Mouse (Mus musculus) lung, postnatal 10 days (tissue): ENCODE measurements around the gene Magi2.

ENCODE experiments used
- DNase-seq: peaks from one replicate; pipeline ENCODE4 v3.0.0; 2021

The Magi2 gene

DNA sequence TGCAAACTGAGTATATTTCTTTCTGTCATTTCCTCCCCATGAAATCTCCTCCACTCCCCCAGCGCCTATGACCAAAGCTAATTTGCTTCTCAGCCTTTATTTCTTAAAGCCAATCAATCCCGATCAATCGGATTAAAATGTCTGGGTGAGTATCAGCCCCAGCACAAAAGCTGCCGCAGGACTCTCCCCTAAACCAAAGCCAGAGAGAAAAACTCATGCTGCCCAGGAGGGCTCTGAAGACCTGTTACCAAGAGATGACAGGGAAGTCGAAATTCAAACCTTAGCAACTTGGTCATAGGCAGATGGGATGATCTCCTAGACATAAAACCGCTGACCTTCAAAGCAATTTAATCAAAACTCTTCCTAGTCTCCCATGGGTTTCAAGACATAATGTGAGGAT, 754.7 kb downstream of the Magi2 start:
- no peak for DNase-seq

DNA sequence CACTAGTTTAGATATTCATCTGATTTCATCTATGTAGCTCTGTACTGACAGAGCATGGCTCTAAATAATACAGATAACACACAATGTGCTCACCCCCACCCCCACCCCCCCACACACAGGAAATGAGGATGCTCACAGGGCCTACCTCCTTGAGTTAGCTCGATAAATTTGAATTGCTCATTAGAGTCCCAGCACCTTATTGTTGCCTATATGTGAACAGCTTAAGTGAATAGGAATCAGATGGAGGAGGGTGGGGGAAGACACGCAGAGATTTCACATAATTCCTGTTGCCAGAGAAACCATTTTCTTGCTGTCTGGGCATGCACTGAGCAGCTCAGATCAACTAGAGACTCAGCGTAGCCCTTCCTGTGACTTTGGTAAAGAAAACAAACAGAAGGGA, 755.2 kb downstream of the Magi2 start:
- DNase-seq, result no peak

- DNase-seq, result no peak
Observed at GRCm38 (mm10) chr5:19999486-19999885, 772.6 kb downstream of the Magi2 start.

- DNase-seq, result no peak
Observed at GRCm38 (mm10) chr5:19999912-20000311, 773.1 kb downstream of the Magi2 start.

DNA sequence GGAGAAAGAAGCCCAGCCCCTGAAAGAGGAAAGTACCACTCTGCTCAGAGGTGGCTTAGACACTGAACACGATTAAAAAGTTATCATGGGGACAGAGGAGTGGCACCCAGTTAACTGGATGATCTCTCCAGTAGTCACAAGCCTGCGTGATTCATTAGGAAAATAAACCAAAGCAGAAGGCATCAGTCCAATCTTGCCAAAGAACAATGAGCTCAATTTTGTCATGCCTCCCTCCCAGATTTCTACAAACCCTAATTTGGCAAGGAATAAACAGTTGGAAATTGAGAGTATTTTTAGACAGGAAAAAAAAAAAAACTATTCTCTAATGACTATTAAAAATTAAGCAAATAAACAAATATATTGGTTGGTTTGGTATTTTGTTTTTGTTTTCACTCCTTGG, 779.8 kb downstream of the Magi2 start:
- no peak for DNase-seq

DNA sequence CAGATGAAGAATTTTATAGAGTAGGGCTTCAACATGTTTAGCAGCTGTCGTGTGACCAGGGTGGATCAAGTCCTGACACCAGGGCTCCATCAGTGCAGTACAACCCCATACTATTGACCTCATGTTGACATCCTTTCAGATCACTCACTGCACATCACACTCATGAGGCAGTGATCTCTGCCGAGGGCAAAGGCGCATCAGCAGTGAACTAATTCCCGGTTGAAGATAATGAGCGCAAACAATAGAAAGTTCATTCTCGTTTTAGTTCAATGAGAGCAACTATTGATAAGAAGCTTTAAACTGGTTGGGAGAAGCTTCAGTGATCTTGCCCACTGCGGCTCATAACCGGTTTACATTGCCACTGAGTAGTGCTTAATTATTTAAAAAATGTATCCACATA, 780.4 kb downstream of the Magi2 start:
- DNase-seq, result no peak

GRCm38 (mm10) chr5:20010210-20010609, 783.4 kb downstream of the Magi2 start:
- no peak for DNase-seq

GRCm38 (mm10) chr5:20018063-20018462, 791.2 kb downstream of the Magi2 start:
- no peak for DNase-seq

GRCm38 (mm10) chr5:20046649-20047048, 819.8 kb downstream of the Magi2 start:
- DNase-seq, result no peak

DNA sequence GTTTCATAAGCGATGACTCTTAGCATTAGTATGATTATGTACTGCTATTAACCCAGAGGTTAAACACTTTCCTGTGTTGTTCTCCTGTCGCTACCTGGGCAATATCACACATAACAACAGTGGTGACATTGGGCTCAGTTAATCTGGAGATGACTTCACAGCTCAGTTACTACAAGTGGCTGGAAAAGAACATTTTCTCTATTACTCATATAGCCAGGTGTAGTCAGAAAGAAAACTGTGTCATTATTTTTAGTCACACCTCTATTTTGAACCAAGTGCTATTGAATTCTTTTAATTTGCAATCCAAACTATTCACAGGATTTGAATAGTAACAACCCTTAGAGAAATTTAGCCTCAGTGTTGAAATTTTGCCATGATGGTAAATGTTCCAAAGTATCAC, 821.5 kb downstream of the Magi2 start:
- no peak for DNase-seq

DNA sequence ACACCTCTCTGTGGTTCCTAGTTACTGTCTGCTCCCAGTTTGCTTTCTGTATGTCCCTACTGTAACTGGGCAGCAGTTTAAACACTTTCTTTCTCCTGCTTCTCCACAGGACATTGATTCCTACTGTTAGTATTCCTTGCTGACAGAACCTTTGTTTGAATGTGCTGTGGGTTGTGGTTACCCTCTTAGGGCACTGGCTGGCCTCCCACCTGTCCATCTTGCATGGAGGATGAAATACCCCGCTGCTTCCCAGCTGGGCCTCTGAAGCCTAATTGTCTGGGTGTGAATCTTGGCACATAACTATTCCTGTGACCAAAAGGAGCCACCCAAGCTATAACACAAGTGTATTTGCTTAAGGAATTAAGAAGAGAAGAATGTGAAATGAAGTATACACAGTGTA, 823.4 kb downstream of the Magi2 start:
- DNase-seq, result no peak

DNA sequence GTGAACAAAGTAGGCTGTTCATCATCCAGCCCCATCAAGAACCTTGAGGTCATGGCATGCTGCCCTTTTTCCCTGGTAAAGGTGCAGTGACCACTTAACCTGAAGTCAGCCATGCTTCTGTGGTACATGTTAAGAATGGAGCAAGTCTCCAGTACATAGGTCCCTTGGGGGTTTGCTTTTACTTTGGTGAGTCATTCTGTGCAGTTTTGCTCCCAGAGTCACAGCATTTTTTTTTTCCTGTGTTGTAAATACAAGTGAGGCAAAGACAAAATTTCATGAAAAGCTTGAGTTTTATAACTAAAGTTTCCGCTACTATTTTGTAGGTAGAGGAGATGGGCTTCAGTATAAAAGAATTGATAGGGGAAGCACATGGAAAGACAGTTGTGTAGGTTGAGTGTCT, 828.2 kb downstream of the Magi2 start:
- DNase-seq, result no peak

- DNase-seq, result no peak
Observed at GRCm38 (mm10) chr5:20056074-20056842, 829.4 kb downstream of the Magi2 start.

DNA sequence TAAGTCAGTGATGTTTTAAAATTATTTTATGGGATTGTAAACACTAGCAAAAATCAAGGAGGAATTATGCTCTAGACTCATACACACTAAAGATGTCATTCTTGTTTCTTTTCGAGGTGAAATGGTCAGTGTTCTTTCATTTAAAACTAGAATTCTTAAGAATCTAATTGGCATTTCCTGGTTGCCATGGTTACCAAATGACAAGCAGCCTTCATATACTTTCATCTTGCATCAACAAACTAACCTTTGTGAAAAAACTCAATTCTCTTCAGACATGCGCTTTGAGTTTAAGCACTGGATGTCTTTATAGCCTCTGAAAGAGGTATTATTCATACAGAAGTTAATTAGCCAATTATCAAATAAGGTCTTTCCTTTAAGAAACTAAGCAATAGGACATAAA, 830.0 kb downstream of the Magi2 start:
- DNase-seq, result no peak

GRCm38 (mm10) chr5:20062011-20062410, 835.2 kb downstream of the Magi2 start:
- DNase-seq, result no peak

DNA sequence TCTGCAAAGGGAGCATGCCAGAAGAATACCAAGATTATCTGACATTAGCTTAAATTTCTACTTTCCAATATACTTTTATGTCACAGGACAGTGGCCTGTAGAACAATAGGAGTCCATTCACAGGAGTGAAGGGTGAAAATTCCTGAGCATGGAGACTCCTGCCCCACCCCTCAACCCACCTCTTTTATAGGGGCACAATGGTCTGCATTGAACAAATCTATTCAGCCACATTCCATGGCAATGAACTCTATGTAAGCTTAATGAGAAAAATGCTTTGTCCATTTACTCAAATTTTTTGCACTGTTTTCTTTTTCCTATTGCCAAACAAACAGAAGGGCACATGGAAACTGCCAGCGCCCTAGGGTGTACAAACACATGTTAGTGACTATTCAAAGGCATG, 838.2 kb downstream of the Magi2 start:
- DNase-seq, result no peak

DNA sequence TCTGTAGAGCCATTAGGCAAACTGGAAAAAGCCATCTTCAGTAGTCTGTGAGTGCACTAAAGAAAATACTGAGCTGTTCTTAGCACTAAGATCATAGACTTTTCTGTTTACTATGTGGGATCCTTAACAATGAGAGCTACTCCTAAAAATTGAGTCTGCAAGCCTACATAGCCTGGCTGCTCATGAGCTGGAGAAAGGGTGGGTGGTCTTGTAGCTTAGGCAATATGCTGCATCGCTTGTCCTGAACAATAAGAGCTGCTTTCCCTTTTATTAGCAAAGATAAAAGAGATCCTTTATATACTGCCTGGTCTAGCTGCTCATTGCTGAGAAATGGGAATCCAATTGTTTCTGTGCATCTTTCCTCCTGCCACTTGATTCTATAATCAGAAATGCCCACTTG, 841.7 kb downstream of the Magi2 start:
- DNase-seq, result no peak

DNA sequence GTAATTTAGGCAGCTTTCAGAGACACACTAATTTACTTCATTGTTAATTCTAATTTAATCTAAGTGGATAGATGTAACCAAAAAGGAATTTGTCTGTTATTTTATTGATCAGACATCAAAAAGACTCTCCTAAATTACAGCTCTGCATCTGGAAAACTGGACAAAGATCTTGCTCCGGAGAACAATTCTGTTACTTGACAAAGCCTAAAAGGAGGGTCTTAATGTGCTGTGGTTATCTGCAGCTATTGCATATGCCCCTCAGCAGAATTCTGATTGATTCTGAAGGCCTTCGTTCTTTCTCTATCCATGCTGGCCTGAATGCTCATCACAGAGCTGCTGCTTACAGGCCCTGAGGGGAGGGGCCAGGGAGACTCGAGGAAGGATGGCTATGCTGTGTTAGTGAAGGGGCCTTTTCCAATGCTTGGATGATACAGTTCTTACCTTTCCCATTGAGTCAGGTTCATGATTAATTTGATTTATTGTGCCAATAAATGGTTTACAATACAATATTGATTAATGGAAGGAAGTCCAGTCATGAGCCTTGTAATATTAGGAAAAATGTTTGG, 842.2 kb downstream of the Magi2 start:
- DNase-seq, result no peak

GRCm38 (mm10) chr5:20074101-20074500, 847.3 kb downstream of the Magi2 start:
- DNase-seq, result no peak

DNA sequence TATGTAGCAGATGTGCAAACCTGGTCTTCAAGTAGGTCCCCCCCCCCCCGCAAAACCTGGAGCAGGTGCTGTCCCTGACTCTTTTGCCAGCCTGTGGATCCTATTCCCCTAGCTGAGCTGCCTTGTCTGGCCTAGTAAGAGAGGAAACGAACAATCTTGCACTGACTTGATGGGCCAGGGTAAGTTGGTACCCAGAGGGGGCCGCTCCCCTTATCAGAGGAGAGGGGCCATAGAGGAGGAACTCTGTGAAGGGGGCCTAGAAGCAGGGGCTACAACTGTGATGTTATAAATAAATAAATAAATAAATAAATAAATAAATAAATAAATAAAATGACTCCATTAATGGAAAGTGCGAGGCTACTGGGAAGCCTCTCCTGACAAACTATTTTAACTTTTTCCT, 848.0 kb downstream of the Magi2 start:
- DNase-seq, result no peak

- DNase-seq, result no peak
Observed at GRCm38 (mm10) chr5:20078931-20079330, 852.1 kb downstream of the Magi2 start.

GRCm38 (mm10) chr5:20080605-20081309, 853.9 kb downstream of the Magi2 start:
- no peak for DNase-seq

- DNase-seq, result no peak
Observed at GRCm38 (mm10) chr5:20082368-20082767, 855.5 kb downstream of the Magi2 start.

GRCm38 (mm10) chr5:20087083-20087482, 860.2 kb downstream of the Magi2 start:
- DNase-seq, result no peak
